Mouse (Mus musculus) adrenal gland, adult 2 months (tissue): ENCODE results near the gene Tas2r137. TPM values are rescaled to one million over a fixed set of nuclear protein-coding genes. Genes with fewer than 3 reads are reported as not detected.

Experiments used
- DNase-seq: peaks from one replicate; pipeline ENCODE4 v3.0.0; 2021
- long read RNA-seq: library from polyadenylated mRNA; stranded (forward); transcript quantifications from one replicate; pipeline ENCODE4 v2.0.0, GENCODE M21; 2021
- polyA plus RNA-seq: library from polyadenylated mRNA; depleted of rRNA; stranded (reverse); fragments of >200 nt; gene quantifications from 2 replicates; pipeline ENCODE4 v1.2.3, GENCODE M21; 2012; rRNA removed
- total RNA-seq, 2 experiments: library from RNA; stranded (reverse); gene quantifications; 2 replicates each; pipeline ENCODE4 v1.2.3; 2021

Tas2r137 gene
- under 1 TPM in 1 of 2 experiments, not detected in 1; 0.26 TPM for total RNA-seq
- polyA plus RNA-seq, result not detected in 2 replicates
- long read RNA-seq, result 0 reads

DNA sequence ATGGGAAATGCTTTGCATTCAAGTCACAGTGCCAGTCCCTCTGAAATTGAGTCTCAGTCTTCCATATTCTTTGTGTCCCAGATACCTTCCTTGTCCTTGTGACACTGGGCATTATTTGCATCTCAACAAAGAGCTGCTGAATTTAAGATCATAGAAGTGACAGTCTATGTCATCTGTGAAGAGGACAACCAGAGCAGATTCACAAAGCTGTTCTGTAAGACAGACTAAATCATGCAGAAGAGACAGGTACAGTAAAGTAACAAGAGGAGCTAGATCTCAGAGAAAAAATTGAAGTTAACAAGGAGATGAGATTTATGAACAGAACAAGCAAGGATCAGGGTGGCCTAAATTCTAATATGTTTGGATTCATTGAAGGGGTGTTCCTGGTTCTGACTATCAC lies at the start of gene Tas2r137:
Gene Tas2r137 (plus strand): TSS at position 301 of the 400 bp plus-strand sequence.
- DNase-seq, result no peak

GRCm38 (mm10) chr6:40441276-40441675 lies 49.8 kb upstream of the Tas2r137 start:
- DNase-seq, result no peak

DNA sequence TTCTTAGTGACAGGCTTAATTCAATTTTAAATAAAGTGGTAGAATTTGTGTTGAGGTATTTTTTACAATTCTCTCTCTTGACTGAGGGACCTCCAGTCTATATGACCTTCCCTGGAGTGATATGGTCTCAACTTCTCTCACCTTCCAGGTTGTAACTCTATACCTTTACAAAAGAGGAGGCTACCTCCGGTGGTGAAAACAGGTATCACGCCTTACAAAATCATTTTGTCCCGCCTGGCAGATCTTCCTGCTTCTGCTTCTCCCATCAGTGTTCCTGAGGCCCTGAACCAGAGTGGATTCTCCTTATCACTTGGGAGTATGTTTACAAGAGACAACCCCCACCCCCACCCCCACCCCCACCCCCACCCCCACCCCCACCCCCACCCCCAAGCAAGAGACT lies 49.3 kb upstream of the Tas2r137 start:
- no peak for DNase-seq

DNA sequence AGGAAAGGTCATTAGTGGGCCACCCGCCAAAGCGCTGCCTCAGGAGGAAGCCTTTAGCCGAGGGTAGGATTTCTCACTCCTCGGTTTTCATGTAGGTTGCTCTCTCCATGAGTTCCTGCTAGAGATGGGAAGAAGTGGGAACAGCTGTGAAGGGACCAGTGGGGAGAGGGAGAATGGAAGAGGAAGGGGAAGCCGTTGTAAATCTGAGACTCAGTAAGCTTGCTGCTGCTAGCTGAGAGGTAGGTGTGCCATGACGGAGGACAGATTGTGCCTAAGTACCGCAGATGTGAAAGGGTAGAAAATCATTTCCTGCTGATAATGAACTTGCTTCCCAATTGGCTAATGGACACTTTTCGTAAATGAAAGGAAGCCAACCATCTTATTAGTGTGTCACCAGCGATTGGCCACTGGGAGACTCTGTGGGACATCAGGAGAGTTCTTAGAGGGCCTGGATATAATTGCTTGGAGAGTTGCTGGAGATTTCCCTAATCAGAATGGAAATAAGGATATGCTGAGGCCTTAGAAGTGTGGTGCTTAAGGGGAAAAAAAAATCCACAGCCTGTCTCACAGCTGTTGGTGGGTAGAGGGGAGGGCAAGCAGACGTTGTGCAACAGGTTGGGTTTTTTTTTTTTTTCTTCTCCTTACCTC lies 47.6 kb upstream of the Tas2r137 start:
- no peak for DNase-seq

DNA sequence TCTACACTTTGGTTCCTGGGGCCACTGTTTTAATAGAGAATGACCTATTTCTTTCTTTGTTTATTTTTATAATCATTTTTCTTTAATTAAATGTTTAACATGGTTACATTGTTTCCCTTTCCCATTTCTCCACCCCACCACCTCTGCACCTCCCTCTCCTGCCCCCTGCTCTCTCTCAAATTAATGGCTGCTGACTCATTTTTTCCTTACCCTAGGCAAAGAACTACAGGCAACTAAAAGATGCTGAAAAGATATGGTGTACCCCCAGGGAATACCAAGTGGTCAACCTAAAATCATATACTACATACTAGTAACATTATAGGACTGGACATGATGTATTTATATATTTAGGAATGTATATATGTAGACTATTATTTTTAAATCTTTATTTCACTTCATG lies 42.4 kb upstream of the Tas2r137 start:
- DNase-seq, result no peak

DNA sequence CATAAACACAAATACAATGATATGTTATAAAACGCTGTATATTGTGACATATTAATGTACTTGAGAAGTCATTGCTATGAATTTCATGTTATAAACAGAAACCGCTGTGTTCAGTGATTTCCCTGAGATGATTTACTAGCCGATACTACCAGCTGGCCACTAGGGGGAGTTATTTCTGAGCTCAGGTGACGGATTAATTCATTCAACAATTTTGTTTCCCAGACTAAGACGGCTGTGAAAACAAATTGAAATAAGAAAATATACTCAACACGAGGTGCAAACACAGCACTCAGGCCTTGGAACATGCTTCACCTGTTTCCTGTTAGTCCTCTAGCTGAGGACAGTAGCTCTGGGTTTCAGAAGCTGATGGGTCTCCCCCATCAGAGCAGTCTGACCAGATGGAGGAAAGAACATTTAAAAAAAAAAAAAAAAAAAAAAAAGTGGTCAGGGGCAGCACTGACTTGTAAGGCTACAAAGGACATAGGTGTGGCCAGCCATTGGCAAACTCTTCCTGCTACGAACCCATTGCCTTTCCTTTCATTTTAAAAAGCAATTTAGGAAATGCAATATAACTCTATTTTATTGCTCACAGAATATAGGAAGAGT lies 36.5 kb upstream of the Tas2r137 start:
- DNase-seq, result no peak

DNA sequence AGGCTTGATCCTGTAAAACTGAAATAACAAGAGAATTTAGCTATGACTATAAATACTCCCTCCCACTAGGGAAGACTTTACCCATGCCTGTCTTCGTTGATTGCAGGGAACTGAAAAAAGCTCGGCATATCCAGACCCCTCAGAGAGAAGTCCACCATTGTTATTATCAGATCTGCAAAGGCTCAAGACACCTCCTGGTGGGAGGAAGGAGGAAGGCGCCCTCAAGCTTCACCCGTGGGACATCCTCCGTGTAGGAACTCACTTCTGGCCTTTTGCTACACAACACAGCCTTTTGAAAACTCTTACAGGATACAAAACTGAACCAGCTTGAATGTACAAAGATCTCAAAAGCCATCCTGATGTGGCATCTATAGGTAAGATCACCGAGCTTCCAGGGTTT lies 25.3 kb upstream of the Tas2r137 start:
- DNase-seq, result no peak

DNA sequence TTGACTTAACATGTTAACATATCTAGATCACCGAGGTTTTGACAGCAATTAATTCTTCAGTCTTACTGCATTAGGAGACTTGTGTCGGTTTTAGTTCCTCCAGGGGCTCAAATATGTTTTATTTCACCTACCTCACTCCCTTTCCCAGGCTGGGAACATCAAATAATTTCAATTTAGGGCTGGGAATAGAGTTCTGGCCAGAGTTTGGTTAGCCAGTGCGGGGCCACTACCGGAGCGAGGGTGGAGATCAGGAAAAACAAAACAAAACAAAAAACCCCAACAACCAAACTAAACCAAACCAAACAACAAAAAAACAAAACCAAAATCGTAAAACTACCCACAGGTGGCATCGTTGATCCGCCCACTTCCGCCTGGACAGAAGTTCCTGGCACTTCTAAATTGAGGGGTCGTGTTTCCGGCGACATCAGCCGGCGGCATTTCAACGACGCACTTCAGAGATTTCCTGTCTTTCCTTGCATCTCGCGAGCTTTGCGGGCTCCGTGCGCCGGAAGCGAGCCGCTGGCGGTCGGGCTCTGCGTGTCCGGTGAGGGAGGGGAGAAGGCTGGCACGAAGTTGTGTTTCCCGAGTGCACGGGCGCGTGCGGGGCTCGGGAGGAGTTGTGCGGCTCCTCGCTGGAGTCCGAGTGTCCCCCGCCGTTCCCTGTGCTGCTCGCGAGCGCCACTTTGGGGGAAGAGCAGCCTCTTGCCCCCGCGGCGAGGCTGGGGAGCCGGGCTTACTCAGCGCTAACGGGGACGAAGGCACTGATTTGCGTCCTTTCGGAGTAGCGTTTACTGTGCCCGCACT lies 19.9 kb upstream of the Tas2r137 start, which contains the start of gene Ssbp1:
Gene Ssbp1 (plus strand): TSS at position 437 of the 804 bp plus-strand sequence.
- peak; percentile 93 for DNase-seq

DNA sequence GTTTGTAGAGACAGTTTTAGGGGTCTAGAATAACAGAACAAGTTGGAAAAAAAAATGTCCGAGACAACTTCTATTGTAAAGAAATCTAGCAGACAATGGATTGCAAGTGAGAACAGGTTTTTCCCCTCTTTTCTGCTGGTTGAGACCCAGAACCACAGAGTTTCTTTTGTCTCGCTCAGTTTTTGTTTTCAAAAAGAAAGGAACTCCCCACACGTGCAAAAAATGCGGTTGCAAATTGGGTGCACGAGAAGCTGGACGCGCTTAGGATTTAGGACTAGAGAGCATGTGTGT lies 19.4 kb upstream of the Tas2r137 start:
- DNase-seq, result no peak

DNA sequence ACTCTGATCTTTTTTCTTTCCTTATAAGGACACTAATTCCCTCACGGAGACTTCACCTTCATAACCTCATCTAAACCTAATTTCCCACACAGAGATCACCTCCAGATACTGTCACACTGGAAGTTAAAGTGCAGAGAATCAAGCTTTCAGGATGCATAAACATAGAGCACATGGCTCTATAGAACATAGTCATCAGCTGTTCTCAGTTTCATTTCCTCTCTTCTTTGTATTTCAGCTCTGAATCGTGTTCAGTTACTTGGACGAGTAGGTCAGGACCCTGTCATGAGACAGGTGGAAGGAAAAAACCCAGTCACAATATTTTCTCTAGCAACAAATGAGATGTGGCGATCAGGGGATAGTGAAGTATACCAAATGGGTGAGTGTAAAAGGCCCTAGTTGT lies 14.9 kb upstream of the Tas2r137 start:
- DNase-seq, result no peak

GRCm38 (mm10) chr6:40479705-40480104 lies 11.3 kb upstream of the Tas2r137 start:
- no peak for DNase-seq

- no peak for DNase-seq
These were observed 8.7 kb upstream of the Tas2r137 start for GRCm38 (mm10) chr6:40482318-40482717.

- no peak for DNase-seq
These were observed 2.2 kb downstream of the Tas2r137 start, which contains the start of gene Tas2r108 for GRCm38 (mm10) chr6:40493229-40493628. Gene Tas2r108 (plus strand): TSS chr6:40493529.

GRCm38 (mm10) chr6:40519408-40519807 lies 28.4 kb downstream of the Tas2r137 start, which contains the start of gene Prss37:
Gene Prss37 (minus strand): TSS chr6:40519508.
- no peak for DNase-seq

Other genes with a start within 250 kb of the Tas2r137 start
- 10 to 100 TPM; 27.5 to 41.7 TPM for gene Agk, start 166.1 kb upstream of the Tas2r137 start, total RNA-seq
- gene Agk, start 166.1 kb upstream of the Tas2r137 start, polyA plus RNA-seq, result 8.1 and 10.6 TPM in 2 replicates
- gene E330009J07Rik, start 55.1 kb upstream of the Tas2r137 start, total RNA-seq, result 10 to 100 TPM; 11.9 to 15.4 TPM
- 4.2 and 4.7 TPM in 2 replicates for gene E330009J07Rik, start 55.1 kb upstream of the Tas2r137 start, polyA plus RNA-seq
- not detected for gene Wee2, start 52.1 kb upstream of the Tas2r137 start, total RNA-seq
- not detected in 2 replicates for gene Wee2, start 52.1 kb upstream of the Tas2r137 start, polyA plus RNA-seq
- gene Ssbp1, start 19.9 kb upstream of the Tas2r137 start, total RNA-seq, result 10 to 100 TPM; 40.4 to 53.8 TPM
- 8.2 and 11.8 TPM in 2 replicates for gene Ssbp1, start 19.9 kb upstream of the Tas2r137 start, polyA plus RNA-seq
- not detected for gene Tas2r108, start 2.3 kb downstream of the Tas2r137 start, total RNA-seq
- gene Tas2r108, start 2.3 kb downstream of the Tas2r137 start, polyA plus RNA-seq, result not detected in 2 replicates
- gene Prss37, start 28.3 kb downstream of the Tas2r137 start, total RNA-seq, result not detected
- gene Prss37, start 28.3 kb downstream of the Tas2r137 start, polyA plus RNA-seq, result not detected in 2 replicates
- gene Olfr461, start 63.8 kb downstream of the Tas2r137 start, total RNA-seq, result not detected
- gene Olfr461, start 63.8 kb downstream of the Tas2r137 start, polyA plus RNA-seq, result not detected in 2 replicates
- not detected for gene Olfr460, start 78.3 kb downstream of the Tas2r137 start, total RNA-seq
- not detected in 2 replicates for gene Olfr460, start 78.3 kb downstream of the Tas2r137 start, polyA plus RNA-seq
- gene Clec5a, start 94.6 kb downstream of the Tas2r137 start, total RNA-seq, result 1 to 10 TPM in 1 of 2 experiments, under 1 TPM in 1; 0.92 to 2.9 TPM
- 0.06 TPM in 1 of 2 replicates, not detected in the other for gene Clec5a, start 94.6 kb downstream of the Tas2r137 start, polyA plus RNA-seq
- gene Tas2r138, start 122.1 kb downstream of the Tas2r137 start, total RNA-seq, result not detected
- gene Tas2r138, start 122.1 kb downstream of the Tas2r137 start, polyA plus RNA-seq, result not detected in 2 replicates
- 1 to 10 TPM in 1 of 2 experiments, under 1 TPM in 1; 0.31 to 1.9 TPM for gene Mgam, start 137.6 kb downstream of the Tas2r137 start, total RNA-seq
- 0.09 and 0.38 TPM in 2 replicates for gene Mgam, start 137.6 kb downstream of the Tas2r137 start, polyA plus RNA-seq